Mouse (Mus musculus): ENCODE results near the gene Il10. TPM values are rescaled to one million over a fixed set of nuclear protein-coding genes. Genes with fewer than 3 reads are reported as not detected.

The Il10 gene
- total RNA-seq (2017): not detected in 2 replicates

DNA sequence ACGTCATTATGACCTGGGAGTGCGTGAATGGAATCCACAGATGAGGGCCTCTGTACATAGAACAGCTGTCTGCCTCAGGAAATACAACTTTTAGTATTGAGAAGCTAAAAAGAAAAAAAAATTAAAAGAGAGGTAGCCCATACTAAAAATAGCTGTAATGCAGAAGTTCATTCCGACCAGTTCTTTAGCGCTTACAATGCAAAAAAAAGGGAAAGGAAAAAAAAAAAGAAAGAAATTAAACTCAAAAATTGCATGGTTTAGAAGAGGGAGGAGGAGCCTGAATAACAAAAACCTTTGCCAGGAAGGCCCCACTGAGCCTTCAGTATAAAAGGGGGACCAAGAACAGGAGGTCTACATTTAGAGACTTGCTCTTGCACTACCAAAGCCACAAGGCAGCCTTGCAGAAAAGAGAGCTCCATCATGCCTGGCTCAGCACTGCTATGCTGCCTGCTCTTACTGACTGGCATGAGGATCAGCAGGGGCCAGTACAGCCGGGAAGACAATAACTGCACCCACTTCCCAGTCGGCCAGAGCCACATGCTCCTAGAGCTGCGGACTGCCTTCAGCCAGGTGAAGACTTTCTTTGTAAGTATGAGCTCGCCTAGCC, at the start of gene Il10:
Il10 (plus strand) TSS at position 354 of the 607 bp plus-strand sequence.
- peak; percentile 36 for ATAC-seq (replicated peaks; ENCODE audit: low read depth, poor library complexity, severe bottlenecking)

DNA sequence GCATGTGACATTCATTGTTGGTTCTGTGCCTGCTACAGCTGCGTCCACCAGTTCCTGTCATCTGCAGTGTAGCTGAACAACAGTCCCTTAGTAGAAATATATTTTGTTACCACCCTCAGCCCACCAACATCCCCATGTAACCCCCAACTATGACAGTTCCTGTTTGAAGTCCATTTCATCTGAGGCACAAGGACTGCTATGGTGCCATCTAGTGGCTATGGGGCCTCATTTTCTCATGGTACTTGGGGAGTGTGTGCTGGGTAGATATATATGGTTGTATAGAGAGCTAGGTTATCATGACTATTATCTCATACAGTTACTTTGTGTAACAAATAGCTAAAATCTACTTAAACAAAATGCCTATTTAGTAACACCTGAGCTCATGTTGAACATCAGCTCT, 40.2 kb upstream of the Il10 start:
- peak; percentile 93 for ATAC-seq (replicated peaks; ENCODE audit: low read depth, poor library complexity, severe bottlenecking)

DNA sequence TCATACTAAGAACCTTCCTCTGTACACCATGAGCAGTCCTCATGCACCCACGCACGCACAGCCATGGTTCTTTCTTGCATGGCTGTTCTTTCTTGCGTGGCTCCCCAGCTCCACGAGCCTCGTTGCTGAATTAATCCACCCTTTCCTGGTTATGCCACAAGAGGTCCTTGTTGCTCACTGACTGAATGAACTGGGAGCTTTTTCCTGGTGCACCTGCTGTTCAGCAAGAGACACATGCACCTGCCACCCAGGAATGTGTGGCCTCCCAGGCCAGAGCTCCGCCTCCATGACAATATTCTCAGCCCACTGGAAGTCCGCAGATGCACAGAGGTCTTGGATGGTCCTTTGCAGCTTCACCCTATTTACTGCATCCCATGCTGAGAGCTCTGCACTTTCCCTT, 35.2 kb upstream of the Il10 start:
- no peak for ATAC-seq (replicated peaks; ENCODE audit: low read depth, poor library complexity, severe bottlenecking)

DNA sequence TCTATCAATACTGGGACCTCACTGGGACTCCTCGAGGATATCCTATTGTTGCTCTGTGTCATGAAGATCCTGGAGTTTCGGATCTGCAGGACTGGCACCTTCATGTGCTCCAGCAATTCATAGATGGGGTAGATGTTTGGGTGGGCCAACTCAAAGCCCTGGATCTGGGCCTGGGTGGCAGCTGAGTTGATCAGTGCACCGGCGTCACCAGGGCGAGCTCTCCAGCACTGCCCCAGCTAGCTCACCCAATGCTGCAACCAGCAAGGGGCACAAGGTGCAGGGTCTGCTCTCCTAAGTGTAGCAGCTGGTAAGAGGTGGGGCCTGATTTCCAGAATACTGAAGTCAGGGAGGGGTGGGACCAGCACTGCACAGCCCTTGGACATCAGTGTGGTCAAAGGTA, 32.6 kb upstream of the Il10 start:
- no peak for ATAC-seq (replicated peaks; ENCODE audit: low read depth, poor library complexity, severe bottlenecking)

DNA sequence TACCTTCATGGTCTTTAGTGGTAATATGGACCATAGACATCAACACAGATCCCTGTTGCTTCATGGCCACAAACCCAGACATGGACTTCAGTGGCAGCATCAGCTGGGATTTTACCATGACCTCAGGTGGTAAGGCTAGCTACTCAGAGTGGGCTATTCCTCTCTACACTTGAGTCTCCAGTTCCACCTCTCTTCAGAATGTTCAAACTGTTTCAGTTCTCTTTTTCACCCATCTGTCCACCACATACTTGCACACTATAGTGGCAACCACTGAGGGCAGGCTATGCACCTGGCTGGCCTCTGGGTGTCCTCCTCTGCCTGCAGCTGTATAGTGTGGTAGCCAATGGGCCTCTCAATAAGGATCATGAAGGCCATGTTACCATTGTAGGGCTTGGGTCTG, 32.2 kb upstream of the Il10 start:
- ATAC-seq (replicated peaks; ENCODE audit: low read depth, poor library complexity, severe bottlenecking): peak; percentile 91

DNA sequence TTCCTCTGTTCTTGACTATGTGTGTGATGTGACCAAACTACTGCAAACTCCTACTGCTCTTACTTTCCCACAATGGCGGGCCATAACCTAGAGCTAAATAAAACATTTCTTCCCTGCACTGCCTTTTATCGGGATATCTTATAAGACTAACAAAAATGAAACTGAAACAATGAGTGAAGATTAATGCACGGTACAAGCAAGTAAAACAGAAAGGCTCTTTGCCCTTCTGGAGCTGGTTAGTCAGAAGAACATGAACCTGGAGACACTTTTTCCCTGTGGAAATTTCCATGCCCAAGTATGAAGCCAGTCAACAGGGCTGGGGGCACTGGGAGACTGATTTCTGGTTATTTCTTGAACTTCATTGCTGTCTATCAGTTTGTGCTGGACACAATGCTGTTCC, 30.3 kb upstream of the Il10 start:
- no peak for ATAC-seq (replicated peaks; ENCODE audit: low read depth, poor library complexity, severe bottlenecking)

DNA sequence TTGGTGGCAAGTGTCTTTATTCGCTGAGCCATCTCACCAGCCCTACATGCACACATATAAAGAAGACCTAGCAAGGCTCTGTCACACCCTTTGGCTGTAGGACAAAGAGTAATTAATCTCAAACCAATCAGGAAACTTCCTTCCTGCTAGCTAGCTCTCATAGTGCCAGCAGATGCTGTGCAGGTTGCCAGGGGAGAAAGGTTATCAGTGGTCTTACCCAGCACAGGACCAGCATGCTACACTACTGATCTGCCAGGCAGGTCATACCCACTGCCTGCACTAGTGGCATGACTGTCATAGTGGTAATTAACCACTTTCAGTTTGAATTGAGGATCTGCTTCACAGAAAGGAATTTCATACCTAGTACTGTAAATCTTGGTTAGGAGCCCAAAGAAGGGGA, 29.2 kb upstream of the Il10 start:
- 0 out of 2 replicates have a peak, but pooled peaks have one; percentile 34 for ATAC-seq (replicated peaks; ENCODE audit: low read depth, poor library complexity, severe bottlenecking)

DNA sequence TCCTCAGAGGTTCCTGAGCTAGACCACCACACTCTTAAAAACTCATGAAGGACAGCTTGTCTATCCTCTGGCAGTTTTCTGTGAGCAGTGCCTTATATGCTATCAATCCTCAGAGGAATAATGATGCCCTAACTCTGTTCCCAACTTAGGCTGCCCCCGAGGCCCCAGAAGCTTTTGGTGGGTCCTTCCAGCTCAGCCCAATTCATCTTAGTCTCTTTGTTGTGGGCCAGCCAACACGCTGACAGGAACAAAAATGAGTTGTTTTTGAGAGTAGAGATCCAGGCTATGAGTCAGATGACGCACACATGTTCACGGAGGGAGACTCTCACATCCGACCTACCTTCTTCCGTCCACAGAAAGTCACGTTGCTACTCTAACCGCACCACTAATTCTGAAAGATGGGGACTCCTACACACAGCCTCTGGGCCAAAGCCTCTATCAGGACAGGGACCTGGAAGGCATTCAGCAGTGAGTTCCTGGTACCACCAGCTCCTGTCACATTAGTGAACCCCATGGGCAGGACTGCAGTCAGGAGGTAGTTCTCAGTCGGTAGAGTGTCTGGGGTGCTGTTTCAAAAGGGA, 26.0 kb upstream of the Il10 start:
- ATAC-seq (replicated peaks; ENCODE audit: low read depth, poor library complexity, severe bottlenecking): no peak

DNA sequence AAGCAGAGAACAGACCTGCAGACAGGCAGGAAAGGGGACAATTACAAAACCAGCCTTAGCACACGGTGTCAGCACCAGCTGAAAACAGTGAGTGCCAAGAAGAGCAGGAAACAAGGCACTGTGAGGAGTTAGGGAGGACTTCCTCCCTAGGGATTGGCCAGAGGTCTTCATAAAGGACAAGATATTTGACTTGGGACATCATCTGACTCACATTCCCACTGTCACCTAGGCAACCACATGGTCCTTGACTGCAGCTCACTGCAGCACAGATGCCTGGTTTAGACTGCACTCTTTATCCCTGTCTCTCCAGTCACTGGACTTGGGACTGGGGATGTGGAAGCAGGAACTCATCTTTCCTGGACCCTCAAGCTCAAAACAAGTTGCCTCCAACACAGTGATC, 24.1 kb upstream of the Il10 start:
- no peak for ATAC-seq (replicated peaks; ENCODE audit: low read depth, poor library complexity, severe bottlenecking)

DNA sequence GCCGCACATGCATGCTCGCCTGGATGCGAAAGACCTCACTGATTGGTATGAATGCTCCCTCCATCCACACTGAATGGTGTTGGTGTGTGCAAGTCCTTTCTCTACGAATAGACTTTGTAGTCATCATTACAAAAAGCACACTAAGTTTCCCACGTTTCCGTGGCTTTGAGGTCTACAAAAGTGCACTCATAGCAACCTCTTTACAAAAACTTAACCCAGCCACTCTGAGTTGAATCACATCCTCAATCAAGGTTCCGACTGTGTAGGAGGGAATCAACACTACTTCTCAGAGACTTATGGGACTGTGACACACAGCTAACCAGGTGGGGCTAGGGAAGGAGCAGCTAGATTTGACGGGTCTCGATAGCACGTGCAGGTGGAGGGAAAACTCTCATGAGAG, 23.3 kb upstream of the Il10 start:
- no peak for ATAC-seq (replicated peaks; ENCODE audit: low read depth, poor library complexity, severe bottlenecking)

DNA sequence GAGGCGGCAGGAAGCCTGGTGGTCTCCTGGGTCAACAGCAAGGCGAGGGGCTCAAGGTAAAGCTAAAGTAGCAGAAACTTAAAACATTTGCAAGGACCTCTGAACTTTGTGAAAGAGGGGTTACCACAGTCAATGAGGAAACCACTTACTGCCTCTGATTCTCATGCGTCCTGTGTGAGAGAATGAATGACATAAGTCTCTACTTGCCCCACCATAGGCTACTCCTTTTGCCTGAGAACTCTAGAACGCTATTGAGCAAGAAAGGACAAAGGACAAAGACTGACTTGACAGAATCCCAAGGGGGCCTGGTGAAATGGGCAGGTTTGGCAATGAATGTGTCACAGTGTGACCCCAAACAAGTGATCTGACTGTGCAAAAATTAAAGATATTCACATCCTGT, 22.2 kb upstream of the Il10 start:
- no peak for ATAC-seq (replicated peaks; ENCODE audit: low read depth, poor library complexity, severe bottlenecking)

DNA sequence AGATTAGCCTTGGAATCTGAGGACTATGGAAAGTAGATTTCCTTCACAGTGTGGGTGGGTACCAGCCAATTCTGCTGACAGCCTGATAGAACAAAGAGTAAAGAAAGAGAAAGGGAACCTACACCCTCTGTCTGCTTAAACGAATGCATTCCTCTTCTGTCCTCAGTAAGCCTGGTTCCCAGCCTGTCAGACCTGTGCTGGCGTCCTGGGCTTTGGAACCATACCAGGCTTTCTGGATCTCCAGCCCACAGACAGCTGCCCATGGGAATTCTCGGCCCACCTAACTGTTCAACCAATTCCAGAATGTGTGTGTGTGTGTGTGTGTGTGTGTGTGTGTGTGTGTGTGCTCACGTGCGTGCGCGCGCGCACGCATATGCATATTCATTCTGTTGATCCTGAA, 21.3 kb upstream of the Il10 start:
- ATAC-seq (replicated peaks; ENCODE audit: low read depth, poor library complexity, severe bottlenecking): no peak

DNA sequence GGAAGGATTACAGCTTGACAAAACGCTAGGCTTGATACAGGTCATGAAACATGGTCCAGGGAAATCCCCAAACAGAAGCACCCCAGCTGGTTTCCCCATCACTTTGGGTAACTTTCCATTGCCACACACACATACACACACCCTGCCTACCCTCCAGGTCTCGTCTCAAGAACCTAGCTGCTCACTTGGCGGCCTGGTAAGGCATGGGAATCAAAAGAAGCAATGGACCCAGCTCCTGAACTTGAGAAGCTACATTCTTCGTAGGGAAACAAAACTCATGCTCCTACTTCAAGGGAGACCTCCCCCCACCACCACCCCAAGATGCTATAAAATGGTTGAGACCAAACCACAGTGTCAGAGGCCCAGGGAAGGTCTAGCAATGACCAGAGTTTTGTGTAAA, 19.9 kb upstream of the Il10 start:
- ATAC-seq (replicated peaks; ENCODE audit: low read depth, poor library complexity, severe bottlenecking): no peak

DNA sequence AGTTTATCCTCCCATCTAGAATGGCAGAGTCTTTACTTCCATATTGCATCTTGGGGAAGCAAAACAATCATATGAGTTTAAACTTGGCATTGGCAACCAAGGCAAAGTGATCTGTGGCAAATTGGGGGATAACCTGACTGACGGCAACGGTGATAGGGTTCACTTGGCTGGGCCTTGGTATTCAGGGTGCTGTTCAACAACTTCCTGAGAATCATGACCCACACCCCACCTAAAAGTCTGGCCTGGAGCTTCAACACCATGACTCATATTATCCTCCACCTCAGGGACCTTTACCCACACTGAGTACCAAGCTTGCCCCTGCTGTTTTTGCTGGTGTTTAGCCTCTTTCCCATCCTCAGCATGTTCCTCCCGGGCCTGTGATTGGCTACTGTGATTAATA, 19.3 kb upstream of the Il10 start:
- no peak for ATAC-seq (replicated peaks; ENCODE audit: low read depth, poor library complexity, severe bottlenecking)

DNA sequence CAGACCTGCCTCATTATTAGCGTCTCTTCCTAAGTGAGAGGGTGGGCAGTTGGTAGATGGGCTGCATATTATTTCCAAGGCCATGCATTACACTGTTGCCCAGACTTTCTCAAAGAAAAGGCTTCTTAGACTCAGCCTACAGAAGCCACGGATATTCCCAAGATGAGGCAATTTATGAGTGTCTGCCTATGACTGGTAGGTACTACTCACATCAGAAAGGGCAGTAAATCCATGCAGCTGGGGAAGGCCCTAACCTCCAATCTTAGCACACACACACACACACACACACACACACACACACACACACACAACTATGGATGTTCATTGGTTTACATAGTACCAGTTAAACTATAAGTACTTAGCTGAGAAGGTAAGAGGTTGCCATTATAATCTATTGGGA, 17.1 kb upstream of the Il10 start:
- ATAC-seq (replicated peaks; ENCODE audit: low read depth, poor library complexity, severe bottlenecking): no peak

DNA sequence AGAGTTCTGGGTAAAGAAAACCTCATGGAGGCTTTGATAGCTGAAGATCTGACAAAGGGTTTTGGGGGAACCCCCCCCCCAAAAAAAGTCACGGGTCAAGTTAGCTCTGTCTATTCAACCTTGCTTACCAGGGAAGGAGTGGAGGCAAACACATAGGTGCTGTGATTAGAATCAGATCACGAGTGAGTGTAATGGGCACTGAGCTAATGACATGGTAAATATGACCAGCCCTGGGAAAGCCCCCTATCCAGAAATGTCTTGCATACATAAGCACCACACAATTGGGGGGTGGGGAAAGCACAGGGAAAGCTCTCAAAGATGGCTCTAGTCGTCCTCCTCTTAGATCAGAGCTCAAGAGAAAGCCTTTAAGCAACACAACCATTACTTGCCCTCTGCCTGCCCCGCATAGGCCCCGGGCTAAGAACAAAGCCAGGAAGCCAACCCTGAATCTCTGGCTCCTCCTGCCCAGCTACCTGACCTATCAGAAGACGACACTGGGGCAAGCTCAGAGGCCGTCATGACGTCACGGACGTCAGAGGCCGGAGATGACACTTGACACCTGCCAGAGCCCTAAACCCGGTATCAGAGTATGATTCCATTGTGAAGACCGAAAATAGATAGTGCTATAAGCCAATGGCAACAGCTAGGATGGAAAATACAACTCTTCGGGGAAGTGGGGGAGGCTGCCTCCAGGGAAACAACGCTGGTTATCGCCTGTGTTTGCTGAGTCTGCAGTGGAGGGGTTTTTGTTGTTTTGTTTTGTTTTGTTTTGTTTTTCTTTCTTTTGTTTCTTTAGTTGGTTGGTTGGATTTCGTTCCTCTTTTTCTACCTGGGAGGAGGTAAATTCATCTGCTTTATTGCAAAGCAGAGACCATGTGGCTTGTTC, 16.4 kb upstream of the Il10 start:
- no peak for ATAC-seq (replicated peaks; ENCODE audit: low read depth, poor library complexity, severe bottlenecking)

DNA sequence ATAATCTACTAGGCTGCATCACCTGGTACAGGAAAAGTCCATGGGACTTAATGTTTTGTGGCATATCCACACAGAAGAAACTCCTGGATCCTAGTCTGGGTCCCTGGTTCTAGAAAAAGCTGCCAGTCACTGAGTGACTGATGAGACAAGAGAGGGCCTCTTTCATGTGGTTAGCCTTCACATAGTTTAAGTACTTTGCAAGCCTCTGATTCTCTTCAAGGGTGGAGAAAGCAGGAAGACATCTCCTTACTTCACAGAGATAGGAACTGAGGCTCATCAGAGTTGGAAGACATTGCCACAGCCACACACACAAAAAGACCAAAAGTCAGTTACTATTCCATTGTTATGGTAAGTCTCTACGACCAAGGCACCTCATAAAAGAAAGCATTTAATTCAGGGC, 13.6 kb upstream of the Il10 start:
- ATAC-seq (replicated peaks; ENCODE audit: low read depth, poor library complexity, severe bottlenecking): no peak

DNA sequence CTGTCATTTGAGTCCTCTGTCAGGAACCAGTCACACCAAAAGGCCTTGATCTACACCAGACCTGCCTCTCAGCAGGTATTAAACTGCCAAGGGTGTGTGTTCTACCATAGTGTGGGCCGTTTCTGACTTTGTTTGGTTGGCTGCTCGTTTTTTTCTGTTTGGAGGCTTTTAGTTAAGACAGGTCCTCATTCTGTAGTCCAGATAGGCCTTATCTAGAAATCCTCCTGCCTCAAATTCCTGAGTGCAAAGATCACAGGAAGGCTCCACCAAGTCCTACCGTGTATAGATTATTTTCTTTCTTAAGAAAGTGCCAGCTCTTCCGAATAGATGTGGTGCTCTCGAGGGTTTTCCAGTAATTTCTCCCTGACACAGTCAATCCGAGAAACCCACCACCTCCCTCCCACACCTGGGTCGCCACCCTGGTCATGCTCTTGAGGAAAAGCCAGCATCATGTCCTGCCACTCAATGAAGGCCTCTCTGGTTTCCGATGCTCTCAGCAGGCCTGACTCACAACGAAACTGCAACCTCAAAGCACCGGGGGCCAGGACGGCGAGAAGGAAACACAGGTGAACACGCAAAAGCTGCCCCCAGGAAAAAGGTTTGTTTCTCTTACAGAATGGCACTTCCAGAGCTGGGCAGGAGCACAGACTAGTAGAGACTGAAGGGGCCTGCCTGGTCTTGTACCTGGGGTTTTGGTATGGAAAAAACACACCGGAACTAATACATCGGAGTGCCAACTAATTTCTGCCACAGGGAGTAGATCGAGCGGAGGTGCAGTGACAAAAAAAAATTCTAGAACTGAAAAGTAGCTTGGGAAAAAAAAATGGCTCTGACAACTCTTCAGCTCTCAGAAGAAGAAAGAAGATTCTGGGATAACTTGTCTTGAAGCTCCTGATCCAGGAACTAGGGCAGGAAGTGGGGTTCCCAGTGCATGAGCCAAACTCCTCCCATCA, 9.2 kb upstream of the Il10 start:
- ATAC-seq (replicated peaks; ENCODE audit: low read depth, poor library complexity, severe bottlenecking): no peak

DNA sequence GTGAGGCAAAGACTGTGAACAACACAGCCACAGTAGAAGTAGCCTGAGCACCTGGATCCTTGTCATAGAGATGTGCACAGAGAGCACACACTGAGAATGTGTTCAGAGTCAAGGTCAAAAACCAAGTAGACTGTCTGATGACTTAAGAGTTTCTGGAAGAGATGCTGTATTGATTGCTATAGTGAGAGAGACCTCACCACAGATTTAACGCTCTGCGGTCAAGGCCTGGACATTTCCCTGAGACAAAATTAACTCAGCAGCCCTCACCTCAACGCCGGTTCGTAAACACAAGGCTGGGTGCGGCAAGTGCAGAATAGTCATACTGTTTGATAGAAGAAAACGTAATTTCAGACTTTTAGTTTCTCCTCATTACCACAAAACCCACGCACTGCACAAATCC, 7.2 kb upstream of the Il10 start:
- ATAC-seq (replicated peaks; ENCODE audit: low read depth, poor library complexity, severe bottlenecking): no peak

DNA sequence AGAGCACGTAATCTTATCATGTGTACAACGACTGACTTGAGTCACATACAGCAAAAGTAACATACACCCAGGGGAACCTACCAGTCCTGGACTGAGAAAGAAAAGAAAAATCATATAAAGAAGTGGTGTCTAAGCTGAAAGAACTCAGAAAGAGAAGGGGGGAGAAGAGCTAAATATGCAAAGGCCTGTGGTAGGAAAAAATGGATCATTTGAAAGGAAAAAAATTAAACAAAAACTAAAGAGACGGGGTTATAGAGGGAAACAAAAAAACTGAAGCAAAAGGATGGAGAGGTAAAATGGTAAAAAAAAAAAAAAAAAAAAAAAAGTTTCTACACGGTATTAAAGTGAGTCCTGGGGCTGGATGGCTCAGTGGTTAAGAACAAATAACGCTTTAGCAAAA, 5.7 kb upstream of the Il10 start:
- ATAC-seq (replicated peaks; ENCODE audit: low read depth, poor library complexity, severe bottlenecking): no peak

All from common myeloid progenitor, adult 5-6 weeks (primary cell).